Comparison of ENCODE assay signal across 8 mouse cellular contexts in genomic region chr6:42644912-42645549, GRCm38 (mm10). TPM values are rescaled to one million over a fixed set of nuclear protein-coding genes. Genes with fewer than 3 reads are reported as not detected.
DNase-seq lines count a peak whose midpoint lies in the region; ATAC-seq and TF ChIP-seq lines count a peak whose summit lies in the region.

TSS of gene Tcaf2 (minus strand) at chr6:42645254.

- peak; percentile 95 for TF ChIP-seq CTCF in lung, postnatal 0 days (IDR thresholded peaks at IDR 0.05)

- WGBS in hindbrain, embryonic 12.5 days: under 1% methylated on average over 23 of the region's 23 CpGs
- under 1% methylated on average over 23 of the region's 23 CpGs for WGBS in lung, postnatal 0 days

- H3K4me1 ChIP-seq in hindbrain, embryonic 12.5 days: no peaks in the 10 kb centered on the region
- H3K4me1 ChIP-seq in lung, postnatal 0 days (ENCODE audit: insufficient read depth, low read depth, low read length): no peaks in the 10 kb centered on the region

- H3K27ac ChIP-seq in hindbrain, embryonic 12.5 days: no peak within 1 kb of the TSS
- H3K27ac ChIP-seq in lung, postnatal 0 days (ENCODE audit: low read length): no peak within 1 kb of the TSS

- DNase-seq in ZHBTc4 (ENCODE audit: low read depth, low spot score): peak; percentile 95
- DNase-seq in cerebellum, postnatal 25 days: peak; percentile 85 to 89
- peak; percentile 50 to 59 for DNase-seq in frontal cortex, postnatal 25 days (ENCODE audit: low spot score in 2 of 2)
- DNase-seq in layer of hippocampus, postnatal 10 days (ENCODE audit: low spot score in 2 of 2): peak; percentile 82 to 86
- peak; percentile 92 for DNase-seq in lung, postnatal 0 days (ENCODE audit: low spot score)
- DNase-seq in retina, embryonic 14.5 days (ENCODE audit: low spot score): peak; percentile 91
- peak; percentile 86 to 94 for DNase-seq in urinary bladder, adult 18-20 months (ENCODE audit: low spot score in 2 of 2)

- H3K9me3 ChIP-seq in hindbrain, embryonic 12.5 days (replicated peaks): no peaks in the 10 kb centered on the region
- no peaks in the 10 kb centered on the region for H3K9me3 ChIP-seq in lung, postnatal 0 days (ENCODE audit: low read length)

- peak; percentile 99 for ATAC-seq in hindbrain, embryonic 12.5 days (ENCODE audit: low FRiP score)
- peak; percentile 99 for ATAC-seq in lung, postnatal 0 days

- no peaks in the 10 kb centered on the region for H3K36me3 ChIP-seq in hindbrain, embryonic 12.5 days
- H3K36me3 ChIP-seq in lung, postnatal 0 days (ENCODE audit: insufficient read depth, low read length): no peaks in the 10 kb centered on the region

- peak within 1 kb of the TSS; percentile 37 for H3K4me3 ChIP-seq in hindbrain, embryonic 12.5 days
- H3K4me3 ChIP-seq in lung, postnatal 0 days (ENCODE audit: low read depth, low read length): peak within 1 kb of the TSS; percentile 48

- 0 out of 2 replicates have a peak, but pooled peaks have one; percentile 10 for TF ChIP-seq EP300 in lung, postnatal 0 days (IDR thresholded peaks at IDR 0.05)

- H3K27me3 ChIP-seq in hindbrain, embryonic 12.5 days: no peaks in the 10 kb centered on the region
- H3K27me3 ChIP-seq in lung, postnatal 0 days (replicated peaks; ENCODE audit: insufficient read depth, low read length): no peaks in the 10 kb centered on the region

- H3K9ac ChIP-seq in hindbrain, embryonic 12.5 days: no peak within 1 kb of the TSS
- no peak within 1 kb of the TSS for H3K9ac ChIP-seq in lung, postnatal 0 days (replicated peaks; ENCODE audit: low read depth)

- H3K4me2 ChIP-seq in hindbrain, embryonic 12.5 days (replicated peaks): peak within 1 kb of the TSS; percentile 58
- peak within 1 kb of the TSS; percentile 56 for H3K4me2 ChIP-seq in lung, postnatal 0 days (replicated peaks; ENCODE audit: low read depth, low read length)

RNA-seq across cellular contexts. Expression of gene Tcaf2, which starts in this region (rescaled TPM):
- 3.8 and 4.5 TPM in 2 replicates for polyA plus RNA-seq in hindbrain, embryonic 12.5 days (2016; fragmentation: Nextera tagmentation; extraction: Ambion mirVana)
- 1 to 10 TPM; 1.3 to 2.1 TPM for total RNA-seq in layer of hippocampus, postnatal 10 days (2021)
- 2.7 TPM in 2 replicates for polyA plus RNA-seq in lung, postnatal 0 days (2015; fragmentation: Nextera tagmentation; extraction: Ambion mirVana)
